Mouse (Mus musculus): ENCODE measurements around the gene Vmn2r116.
"Not testable (repeated sequence)": the region's sequence is repeated elsewhere in the genome, so short reads cannot be mapped to it uniquely, and the experiment has no call there.

DNA sequence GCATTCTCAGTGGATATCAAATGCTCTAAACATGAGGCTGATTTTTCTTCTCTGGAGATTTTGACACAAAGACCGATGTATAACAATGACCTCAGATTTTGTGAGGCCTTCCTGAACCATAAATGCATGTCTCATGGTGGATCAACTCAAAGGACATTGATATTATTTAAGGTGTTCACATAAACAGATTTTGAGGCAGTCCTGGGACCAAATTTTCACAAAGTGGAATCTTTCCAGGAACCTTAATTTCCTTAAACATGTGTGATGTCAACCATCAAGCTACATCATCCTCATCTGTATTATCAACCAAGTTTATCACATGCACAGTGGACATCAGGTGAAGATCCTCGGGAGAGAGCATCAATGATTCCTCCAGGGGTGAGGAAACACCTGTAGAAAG is 41.0 kb upstream of the Vmn2r116 start, which contains the start of gene Vmn2r115:
- TF ChIP-seq EP300 (optimal IDR thresholded peaks at IDR 0.05); CTCF (IDR thresholded peaks at IDR 0.05; ENCODE audit: low read depth): not testable (repeated sequence)

Measured in stomach, postnatal 0 days (tissue).